Mouse (Mus musculus) liver, postnatal 0 days (tissue): ENCODE measurements around the gene Adamts4. TPM values are rescaled to one million over a fixed set of nuclear protein-coding genes. Genes with fewer than 3 reads are reported as not detected.

ENCODE experiments used
- ATAC-seq: fragments of 200-750 bp; cut with Nextera tagmentation; 2 replicates; pipeline ENCODE4 v1.8.0; 2017; ENCODE audit warnings: mild to moderate bottlenecking, moderate library complexity
- DNase-seq: peaks from one replicate; pipeline ENCODE4 v3.0.0-alpha.2; 2016
- H3K27ac ChIP-seq: fragments of 300-500 bp; sonication (generic); 2 replicates; pipeline ENCODE4 v1.5.1; 2014; ENCODE audit warnings: antibody characterized with exemption, moderate library complexity, mild to moderate bottlenecking, low read depth
- H3K27me3 ChIP-seq: fragments of 300-500 bp; sonication (generic); 2 replicates; pipeline ENCODE4 v1.6.1; 2014; ENCODE audit warnings: low read length, control low read depth, mixed read lengths; ENCODE audit not compliant: insufficient read depth
- H3K36me3 ChIP-seq: fragments of 300-500 bp; sonication (generic); replicated peaks from 2 replicates; pipeline ENCODE4 v1.6.1; 2014; ENCODE audit warnings: mild to moderate bottlenecking, control low read depth, low read length, moderate library complexity, mixed read lengths; ENCODE audit not compliant: insufficient read depth
- H3K4me1 ChIP-seq: fragments of 300-500 bp; sonication (generic); 2 replicates; pipeline ENCODE4 v1.6.1; 2014; ENCODE audit warnings: antibody characterized with exemption, mild to moderate bottlenecking, control low read depth; ENCODE audit not compliant: insufficient read depth
- H3K4me2 ChIP-seq: fragments of 300-500 bp; sonication (generic); 2 replicates; pipeline ENCODE4 v1.6.1; 2014; ENCODE audit warnings: low read depth, mild to moderate bottlenecking, low read length, moderate library complexity, mixed read lengths
- H3K4me3 ChIP-seq: fragments of 300-500 bp; sonication (generic); 2 replicates; pipeline ENCODE4 v1.5.1; 2014; ENCODE audit warnings: low read depth, low read length
- H3K9ac ChIP-seq: fragments of 300-500 bp; sonication (generic); replicated peaks from 2 replicates; pipeline ENCODE4 v1.6.1; 2014; ENCODE audit warnings: mild to moderate bottlenecking, moderate library complexity
- H3K9me3 ChIP-seq: fragments of 300-500 bp; sonication (generic); 2 replicates; pipeline ENCODE4 v1.6.1; 2016; ENCODE audit warnings: mild to moderate bottlenecking, control low read depth, low read length, mixed read lengths
- CTCF ChIP-seq: sonication (generic); IDR thresholded peaks from 2 replicates; pipeline ENCODE4 v1.5.1; 2016; ENCODE audit warnings: antibody characterized with exemption, low read depth
- EP300 ChIP-seq: IDR thresholded peaks from 2 replicates; pipeline ENCODE4 v1.6.1; 2016; ENCODE audit warnings: antibody characterized with exemption, low read depth, mild to moderate bottlenecking
- WGBS: fragments of 180-500 bp; shearing (Covaris S2); extraction: QIAGEN DNeasy Blood & Tissue Kit; methylation state at CpG from one replicate; pipeline ENCODE4 v1.1.7; 2014; ENCODE audit not compliant: insufficient replicate concordance; 5-methylcytosine and 5-hydroxymethylcytosine counted together
- polyA plus RNA-seq: library from polyadenylated mRNA; unstranded; fragments of >200 nt; fragmentation: Nextera tagmentation; extraction: Ambion mirVana; gene quantifications from 2 replicates; pipeline ENCODE4 v1.2.1, GENCODE M21; 2015

Adamts4 gene
- polyA plus RNA-seq, 1 experiment from 2014 or later, result 0.51 TPM

DNA sequence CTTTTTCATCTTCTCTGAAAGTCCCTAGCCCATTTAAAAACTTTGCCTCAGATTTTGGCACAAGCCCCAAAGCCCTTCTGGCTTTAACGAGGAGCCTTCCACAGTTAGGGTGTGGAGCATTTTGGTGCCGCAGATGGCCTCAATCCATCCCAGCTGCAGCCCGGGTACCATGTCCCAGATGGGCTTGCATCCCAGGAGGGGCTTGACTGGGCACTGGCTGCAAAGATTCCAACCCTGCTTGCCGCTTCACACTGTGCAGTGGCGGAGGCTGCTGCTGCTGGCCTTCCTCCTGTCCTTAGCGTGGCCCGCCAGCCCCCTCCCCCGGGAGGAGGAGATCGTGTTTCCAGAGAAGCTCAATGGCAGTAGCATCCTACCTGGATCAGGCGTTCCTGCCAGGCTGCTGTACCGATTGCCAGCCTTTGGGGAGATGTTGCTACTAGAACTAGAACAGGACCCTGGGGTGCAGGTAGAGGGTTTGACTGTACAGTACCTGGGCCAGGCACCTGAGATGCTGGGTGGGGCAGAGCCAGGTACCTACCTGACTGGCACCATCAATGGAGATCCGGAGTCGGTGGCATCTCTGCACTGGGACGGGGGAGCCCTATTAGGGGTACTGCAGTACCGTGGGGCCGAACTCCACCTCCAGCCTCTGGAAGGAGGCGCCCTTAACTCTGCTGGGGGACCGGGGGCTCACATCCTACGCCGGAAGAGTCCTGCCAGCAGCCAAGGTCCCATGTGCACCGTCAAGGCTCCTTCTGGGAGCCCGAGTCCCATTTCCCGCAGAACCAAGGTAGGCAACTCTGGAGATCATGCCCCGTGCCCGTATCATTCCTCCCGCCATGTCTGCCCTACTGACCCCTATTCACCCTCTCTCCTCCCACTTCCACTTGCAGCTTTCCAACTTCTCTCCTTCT is 716 bp downstream of the Adamts4 start, which contains the start of gene Ndufs2:
TSS of gene Ndufs2 (minus strand) at position 709 of the 914 bp plus-strand sequence.
- H3K9ac ChIP-seq, result peak within 1 kb of the TSS; percentile 16; the same call in 1 of the 2 replicates

DNA sequence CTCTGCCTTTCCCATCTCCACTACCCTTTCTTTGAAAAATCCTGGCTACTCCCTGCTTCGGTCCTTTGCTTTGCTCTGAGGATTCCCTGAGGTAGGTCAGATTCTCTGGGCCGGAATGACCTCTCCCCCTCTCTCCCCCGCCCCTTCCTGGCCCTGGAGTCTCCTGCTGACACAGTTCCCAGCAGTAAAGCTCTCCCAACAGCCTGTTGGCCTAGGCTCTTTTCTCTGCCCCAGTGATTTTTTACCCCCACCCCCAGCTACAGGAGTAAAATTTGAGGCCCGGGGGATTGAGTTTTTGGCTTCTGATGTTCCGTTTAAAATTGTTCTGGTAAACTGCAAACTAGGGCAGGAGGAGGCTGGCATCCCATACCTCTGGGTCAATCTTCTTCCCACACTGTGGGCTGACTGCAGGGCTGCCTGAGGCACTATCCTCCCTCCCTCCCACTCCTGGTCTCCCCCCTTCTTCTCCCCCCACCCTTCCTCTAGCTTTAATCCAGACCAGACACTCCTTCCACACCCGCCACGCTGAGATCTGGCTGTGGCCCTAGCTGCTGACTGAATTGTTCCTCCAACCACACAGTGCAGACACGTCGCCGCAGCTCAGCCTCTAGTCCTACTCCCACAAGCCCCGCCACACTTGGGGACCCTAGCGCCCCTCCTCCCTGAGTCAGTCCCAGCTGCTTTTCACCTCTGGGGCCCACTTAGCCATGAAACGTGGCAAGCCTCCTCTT is 1.5 kb downstream of the Adamts4 start:
- ATAC-seq (no peak), DNase-seq (no peak)
- no peaks in the 10 kb centered on the region for H3K9me3 ChIP-seq
- TF ChIP-seq EP300 (no peak), CTCF (no peak)
- peak overlapping the region; percentile 35; the same call in 1 of the 2 replicates for H3K4me3 ChIP-seq
- peaks cover 16% of the 10 kb centered on the region; the same call in 1 of the 2 replicates for H3K27me3 ChIP-seq
- H3K36me3 ChIP-seq, result no peaks in the 10 kb centered on the region
- peak overlapping the region; percentile 49 for H3K4me2 ChIP-seq
- H3K4me1 ChIP-seq, result peaks cover 9% of the 10 kb centered on the region
- peak overlapping the region; percentile 16; the same call in 1 of the 2 replicates for H3K9ac ChIP-seq
- WGBS, result 33% methylated on average over 13 of the region's 13 CpGs
- H3K27ac ChIP-seq, result 0 out of 2 replicates have a peak overlapping the region, but pooled peaks have one; percentile 11

More for the DNA sequence above, 716 bp downstream of the Adamts4 start, which contains the start of gene Ndufs2:
- H3K36me3 ChIP-seq, result no peaks in the 10 kb centered on the region
- peaks cover 15% of the 10 kb centered on the region for H3K4me1 ChIP-seq
- ATAC-seq (no peak), DNase-seq (no peak)
- H3K4me3 ChIP-seq, result peak within 1 kb of the TSS; percentile 35
- 0 out of 2 replicates have a peak within 1 kb of the TSS, but pooled peaks have one; percentile 11 for H3K27ac ChIP-seq
- 37% methylated on average over 26 of the region's 26 CpGs for WGBS
- H3K27me3 ChIP-seq, result peaks cover 16% of the 10 kb centered on the region; the same call in 1 of the 2 replicates
- no peaks in the 10 kb centered on the region for H3K9me3 ChIP-seq
- TF ChIP-seq CTCF (no peak), EP300 (no peak)
- peak within 1 kb of the TSS; percentile 49 for H3K4me2 ChIP-seq

DNA sequence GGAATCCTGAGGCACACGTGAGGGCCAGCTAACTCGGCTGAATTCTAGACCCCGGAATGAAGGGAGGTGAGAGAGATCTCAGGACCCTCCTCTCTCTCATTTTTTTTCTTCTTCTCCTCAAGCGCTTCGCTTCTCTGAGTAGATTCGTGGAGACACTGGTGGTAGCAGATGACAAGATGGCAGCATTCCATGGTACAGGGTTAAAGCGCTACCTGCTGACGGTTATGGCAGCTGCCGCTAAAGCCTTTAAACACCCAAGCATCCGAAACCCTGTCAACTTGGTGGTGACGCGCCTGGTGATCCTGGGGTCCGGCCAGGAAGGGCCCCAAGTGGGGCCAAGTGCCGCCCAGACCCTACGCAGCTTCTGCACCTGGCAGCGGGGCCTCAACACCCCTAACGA is 2.2 kb downstream of the Adamts4 start:
- H3K4me3 ChIP-seq, result no peak overlapping the region
- H3K4me1 ChIP-seq, result peaks cover 8% of the 10 kb centered on the region
- H3K36me3 ChIP-seq, result no peaks in the 10 kb centered on the region
- no peak for TF ChIP-seq EP300
- no peak for TF ChIP-seq CTCF
- no peaks in the 10 kb centered on the region for H3K9me3 ChIP-seq
- H3K9ac ChIP-seq, result no peak overlapping the region
- ATAC-seq (no peak), DNase-seq (no peak)
- peaks cover 16% of the 10 kb centered on the region; the same call in 1 of the 2 replicates for H3K27me3 ChIP-seq
- H3K27ac ChIP-seq, result no peak overlapping the region
- peak overlapping the region; percentile 49; the same call in 1 of the 2 replicates for H3K4me2 ChIP-seq
- WGBS, result 81% methylated on average over 17 of the region's 17 CpGs

DNA sequence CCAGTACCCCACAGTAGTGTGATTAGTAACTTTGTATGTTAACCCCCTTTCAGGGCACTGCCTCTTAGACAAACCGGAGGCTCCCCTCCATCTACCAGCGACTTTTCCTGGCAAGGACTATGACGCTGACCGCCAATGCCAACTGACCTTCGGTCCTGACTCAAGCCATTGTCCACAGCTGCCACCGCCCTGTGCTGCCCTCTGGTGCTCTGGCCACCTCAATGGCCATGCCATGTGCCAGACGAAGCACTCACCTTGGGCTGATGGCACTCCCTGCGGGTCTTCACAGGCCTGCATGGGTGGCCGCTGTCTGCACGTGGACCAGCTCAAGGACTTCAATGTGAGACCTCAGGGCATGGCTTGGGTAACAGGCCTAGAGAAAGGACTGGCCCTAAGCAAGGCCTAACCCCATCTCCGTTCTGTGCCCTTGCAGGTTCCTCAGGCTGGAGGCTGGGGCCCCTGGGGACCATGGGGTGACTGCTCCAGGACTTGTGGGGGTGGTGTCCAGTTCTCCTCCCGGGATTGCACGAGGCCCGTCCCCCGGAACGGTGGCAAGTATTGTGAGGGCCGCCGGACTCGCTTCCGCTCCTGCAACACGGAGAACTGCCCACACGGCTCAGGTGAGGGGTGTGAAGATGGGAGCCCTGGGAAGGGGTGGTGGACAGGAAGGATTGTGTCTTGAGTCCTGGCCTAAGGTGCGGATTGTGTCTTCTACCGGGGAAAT is 6.0 kb downstream of the Adamts4 start:
- H3K27ac ChIP-seq, result no peak overlapping the region
- H3K9me3 ChIP-seq, result no peaks in the 10 kb centered on the region
- H3K36me3 ChIP-seq, result no peaks in the 10 kb centered on the region
- peaks cover 11% of the 10 kb centered on the region; the same call in 1 of the 2 replicates for H3K27me3 ChIP-seq
- TF ChIP-seq CTCF (peak; percentile 52), EP300 (no peak)
- H3K4me1 ChIP-seq, result peaks cover 8% of the 10 kb centered on the region
- no peak for DNase-seq
- H3K4me2 ChIP-seq, result no peak overlapping the region
- H3K4me3 ChIP-seq, result no peak overlapping the region
- ATAC-seq, result peak; percentile 33; the same call in 1 of the 2 replicates
- H3K9ac ChIP-seq, result no peak overlapping the region
- WGBS, result 80% methylated on average over 24 of the region's 24 CpGs

DNA sequence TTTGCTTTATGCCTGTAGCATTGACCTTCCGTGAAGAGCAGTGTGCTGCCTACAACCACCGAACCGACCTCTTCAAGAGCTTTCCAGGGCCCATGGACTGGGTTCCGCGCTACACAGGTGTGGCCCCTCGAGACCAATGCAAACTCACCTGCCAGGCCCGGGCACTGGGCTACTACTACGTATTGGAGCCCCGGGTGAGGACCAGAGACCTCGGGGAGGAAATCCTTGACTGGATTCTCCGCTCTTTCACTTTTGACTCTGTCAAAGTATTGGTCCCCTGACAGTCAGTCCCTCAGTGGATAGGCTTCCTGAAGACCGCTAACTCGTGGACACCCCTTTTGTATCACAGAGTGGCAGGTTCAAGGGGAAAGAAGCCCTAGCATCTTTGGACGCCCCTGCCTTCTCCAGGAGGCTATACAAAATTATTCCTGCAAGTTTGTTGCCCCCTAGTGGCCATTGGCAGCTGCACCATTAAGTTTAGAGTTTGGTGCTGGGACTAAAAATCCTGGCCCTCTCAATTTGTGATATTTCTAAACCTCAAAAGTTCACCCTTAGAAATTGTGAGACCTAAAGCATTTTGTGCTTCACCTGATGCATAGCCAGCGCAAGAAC is 6.8 kb downstream of the Adamts4 start:
- peak; percentile 74 for DNase-seq
- no peak overlapping the region for H3K4me2 ChIP-seq
- H3K4me3 ChIP-seq, result no peak overlapping the region
- H3K9ac ChIP-seq, result no peak overlapping the region
- no peak overlapping the region for H3K27ac ChIP-seq
- TF ChIP-seq CTCF, result peak; percentile 87
- no peak for TF ChIP-seq EP300
- no peaks in the 10 kb centered on the region for H3K36me3 ChIP-seq
- 51% methylated on average over 15 of the region's 15 CpGs for WGBS
- peaks cover 8% of the 10 kb centered on the region for H3K4me1 ChIP-seq
- H3K9me3 ChIP-seq, result no peaks in the 10 kb centered on the region
- H3K27me3 ChIP-seq, result 0 out of 2 replicates have a peak, but pooled peaks cover 6% of the 10 kb centered on the region
- no peak for ATAC-seq
